Mouse (Mus musculus) frontal cortex, postnatal 25 days (tissue): ENCODE measurements around the gene Zdhhc12.

ENCODE experiments used
- DNase-seq, 2 experiments: peaks; one replicate each; pipeline ENCODE4 v3.0.0; 2022; ENCODE audit warnings: low spot score in 2 of 2

Gene Zdhhc12

DNA sequence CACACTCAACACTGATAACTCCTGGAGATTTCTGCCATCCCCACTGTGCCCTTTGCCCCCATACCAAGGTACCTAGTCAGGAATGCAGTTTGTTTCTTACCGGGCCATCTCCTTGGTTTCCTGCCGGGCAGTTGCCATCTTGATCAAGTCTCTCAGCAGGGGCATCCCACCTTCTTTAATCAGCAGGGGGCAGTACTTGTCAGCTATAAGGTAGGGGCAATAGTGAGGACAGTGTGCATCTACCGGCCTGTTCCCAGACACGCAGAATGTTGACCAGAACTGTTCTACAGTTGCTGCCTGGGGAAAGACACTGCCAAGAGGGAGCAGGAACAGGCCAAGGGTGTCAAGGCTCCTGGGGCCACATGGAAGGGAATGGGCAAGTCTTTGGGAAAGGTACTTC, 6.8 kb upstream of the Zdhhc12 start:
- DNase-seq, result no peak

DNA sequence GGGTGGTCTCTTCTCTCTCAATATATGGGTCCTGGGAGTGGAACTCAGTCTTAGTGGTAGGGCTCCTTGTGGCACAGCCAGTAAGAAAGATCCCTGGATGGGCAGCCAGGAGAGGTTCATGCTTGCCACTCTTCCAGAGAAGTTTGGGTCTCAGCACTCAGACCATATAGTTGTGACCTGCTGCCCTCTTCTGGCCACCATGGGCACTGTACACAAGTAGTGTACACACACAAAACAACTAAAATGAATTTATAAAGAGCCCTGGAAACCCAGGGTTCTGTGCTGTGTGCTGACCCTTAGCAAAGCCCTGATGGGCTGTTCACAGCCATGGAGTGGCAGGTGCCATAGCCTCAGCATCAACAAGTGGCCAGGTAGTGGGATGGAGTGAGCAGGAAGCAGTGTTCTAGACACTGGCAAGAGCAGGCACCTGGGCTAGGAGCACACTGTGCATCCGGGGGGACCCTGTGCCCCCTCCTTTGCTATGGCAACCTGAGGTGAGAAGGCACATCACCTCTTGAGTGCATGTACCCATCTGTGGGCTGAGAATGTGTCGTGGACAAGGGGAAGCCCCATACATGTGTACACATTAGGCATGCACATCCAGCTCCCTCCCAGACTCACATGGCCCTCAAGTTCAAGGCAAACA, 2.6 kb upstream of the Zdhhc12 start:
- DNase-seq, result no peak

DNA sequence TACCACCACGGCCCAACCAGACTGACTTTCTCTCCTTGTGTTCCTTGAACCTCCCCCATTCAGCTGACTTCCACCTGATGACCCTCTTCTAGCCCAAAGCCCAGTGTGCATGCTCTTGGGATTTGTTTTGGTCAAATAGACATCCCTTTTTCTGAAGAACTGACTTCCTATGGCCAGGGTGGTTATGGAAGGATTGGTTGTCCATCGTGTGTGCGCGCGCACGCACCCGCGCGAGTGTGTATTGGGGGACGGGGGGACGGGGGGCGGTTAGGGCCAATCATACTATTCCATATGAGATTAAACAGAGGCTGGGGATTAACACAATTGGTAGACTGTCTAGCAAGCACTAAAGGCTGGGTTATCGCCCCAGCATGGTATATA, 750 bp upstream of the Zdhhc12 start:
- DNase-seq, result no peak

DNA sequence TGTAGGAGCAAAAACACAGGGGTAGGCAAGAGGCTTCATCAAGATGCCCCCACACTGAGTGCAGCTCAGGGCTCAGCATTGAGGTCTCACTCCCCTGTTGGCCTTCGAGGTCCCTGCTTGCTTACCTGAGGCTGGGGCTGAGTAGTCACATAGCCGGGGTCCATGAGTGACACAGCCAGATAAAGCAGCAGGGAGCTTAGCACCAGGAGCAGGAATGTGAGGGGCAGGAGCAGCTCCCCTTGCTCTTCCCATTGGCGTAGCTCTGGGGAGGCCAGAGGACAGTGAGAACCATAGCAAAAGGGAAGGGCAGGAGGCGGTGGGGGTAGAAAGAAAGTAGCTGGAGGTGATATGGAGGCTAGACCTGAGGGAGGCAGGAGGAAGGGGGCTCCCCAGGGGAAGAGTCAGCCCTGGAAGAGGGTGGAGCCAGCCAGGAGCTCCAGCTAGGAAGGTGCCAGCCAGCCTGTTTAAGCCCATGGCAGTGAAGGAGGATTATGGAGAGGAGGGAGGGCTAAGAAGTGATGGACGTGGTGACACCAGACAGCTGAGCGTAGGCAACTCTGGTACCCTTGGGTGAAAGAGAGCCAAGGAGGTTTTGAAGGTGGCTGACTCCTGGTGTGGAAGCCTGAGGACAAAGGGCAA, 1.0 kb downstream of the Zdhhc12 start:
- DNase-seq, result no peak

DNA sequence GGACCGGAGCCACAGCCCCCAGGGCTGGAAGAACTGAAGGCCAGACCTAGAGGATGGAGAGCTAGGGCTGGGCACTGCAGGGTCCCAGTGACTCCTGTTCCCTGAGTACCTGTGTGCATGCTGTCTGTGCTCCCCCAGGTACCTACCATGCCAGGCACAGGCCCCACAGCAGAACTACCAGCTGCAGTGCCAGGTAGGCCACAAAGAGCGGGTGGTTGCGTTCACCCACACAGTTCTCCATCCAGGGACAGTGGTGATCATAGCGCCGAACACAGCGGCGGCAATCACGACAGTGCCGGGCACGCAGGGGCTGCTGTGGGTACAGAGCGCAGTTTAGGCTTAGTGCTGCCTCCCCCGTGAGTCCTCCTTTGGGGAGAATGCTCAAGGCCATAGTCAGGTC, 1.9 kb downstream of the Zdhhc12 start:
- no peak for DNase-seq

DNA sequence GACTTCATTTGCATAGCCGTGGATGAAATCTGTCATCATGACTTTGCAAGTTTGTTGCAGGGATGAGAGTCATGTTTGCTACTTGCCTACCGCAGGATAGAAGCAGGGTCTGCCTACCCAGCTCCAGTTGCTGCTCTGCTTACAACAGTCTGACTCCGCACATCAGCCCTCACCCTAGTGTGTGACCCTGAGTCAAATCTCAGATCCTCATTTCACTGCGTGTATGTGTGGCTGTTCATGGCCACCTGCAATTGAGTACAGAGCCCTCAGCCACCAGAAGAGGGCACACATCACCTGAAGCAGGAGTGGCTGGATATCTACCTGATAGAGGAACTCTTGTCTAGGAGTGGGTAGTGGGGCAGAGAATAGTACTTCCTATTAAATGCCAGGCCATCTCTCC, 6.1 kb downstream of the Zdhhc12 start:
- DNase-seq, result no peak

DNA sequence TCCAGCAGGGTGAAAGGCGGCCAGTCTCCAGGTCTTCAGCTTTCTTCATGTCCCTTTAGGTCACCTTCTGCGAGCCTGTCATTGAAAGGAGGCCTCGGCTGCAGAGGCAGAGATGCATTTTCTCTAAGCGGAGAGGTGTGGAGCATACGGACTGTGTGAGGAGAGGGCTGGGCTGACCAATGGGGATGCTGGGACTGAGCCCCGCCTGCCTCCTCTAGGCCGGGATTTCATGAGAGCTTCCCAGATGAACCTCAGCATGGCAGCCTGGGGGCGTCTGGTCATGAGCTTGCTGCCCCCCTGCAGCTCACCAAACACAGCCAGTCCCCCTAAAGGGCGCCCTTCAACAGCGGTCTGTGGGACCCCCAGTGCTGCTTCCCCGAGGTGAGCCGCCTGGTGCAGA, 8.8 kb downstream of the Zdhhc12 start:
- DNase-seq, result no peak

DNA sequence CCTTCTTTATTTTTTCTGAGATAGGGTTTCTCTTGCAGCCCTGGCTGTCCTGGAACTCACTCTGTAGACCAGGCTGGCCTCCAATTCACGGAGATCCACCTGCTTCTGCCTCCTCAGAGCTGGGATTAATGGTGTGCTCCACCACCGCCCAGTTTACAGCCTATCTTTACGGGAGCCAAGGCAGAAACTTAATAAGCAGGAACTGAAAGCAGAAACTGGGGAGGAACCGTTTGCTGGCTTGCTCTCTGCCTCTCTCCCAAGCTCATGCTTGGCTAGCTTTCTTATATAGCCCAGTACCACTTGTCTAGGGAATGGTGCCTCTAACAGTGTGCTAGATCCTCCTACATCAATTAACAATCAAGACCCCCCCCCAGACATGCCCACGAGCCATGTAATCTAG, 9.3 kb downstream of the Zdhhc12 start:
- no peak for DNase-seq

DNA sequence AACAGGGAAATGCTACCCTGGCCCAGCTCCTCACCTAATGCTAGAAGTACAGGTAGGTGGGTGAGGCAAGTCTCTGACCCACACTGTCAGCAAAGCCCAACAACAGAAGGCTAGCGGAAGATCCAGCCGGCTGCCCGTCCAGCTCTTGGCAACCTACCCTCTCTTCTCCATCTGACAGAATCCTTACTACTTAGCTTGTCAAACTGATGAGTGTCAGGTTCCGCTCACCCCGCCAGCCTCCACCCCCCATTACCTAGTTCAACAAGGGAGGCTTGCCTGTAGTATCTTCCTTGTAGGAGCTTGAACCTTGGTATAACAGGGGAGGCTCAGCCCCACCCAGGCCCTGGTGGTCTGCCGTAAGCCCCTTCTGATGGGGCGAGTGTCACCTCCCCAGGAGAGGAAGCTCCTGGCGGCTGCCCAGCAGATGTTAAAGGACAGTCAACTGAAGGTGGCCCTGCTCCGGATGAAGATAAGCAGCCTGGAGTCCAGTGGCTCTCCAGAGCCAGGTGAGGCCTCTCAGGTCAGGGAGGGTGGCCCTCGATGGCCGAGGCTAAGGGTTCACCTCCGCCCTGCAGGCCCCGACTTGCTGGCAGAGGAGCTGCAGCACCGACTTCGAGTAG, 13.2 kb downstream of the Zdhhc12 start:
- no peak for DNase-seq

DNA sequence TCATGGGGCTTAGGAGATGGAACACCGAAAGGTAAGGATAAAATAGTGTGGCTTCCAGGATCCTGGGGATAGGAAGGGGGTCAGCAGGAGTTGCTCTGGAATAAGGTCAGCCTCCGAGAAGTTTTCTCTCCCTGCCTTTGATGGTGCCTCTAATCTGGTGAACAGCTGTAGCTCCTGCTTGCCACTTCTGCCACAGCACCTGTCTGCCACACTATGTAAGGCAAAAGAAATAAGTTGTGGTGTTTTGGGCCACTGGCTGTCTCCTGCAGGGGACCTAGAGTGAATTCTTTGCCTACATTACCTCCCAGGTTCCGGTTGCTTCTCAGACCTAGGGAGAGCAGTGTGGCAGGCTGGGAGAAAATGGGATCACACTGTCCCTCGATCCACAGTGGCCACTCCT, 14.7 kb downstream of the Zdhhc12 start:
- DNase-seq, result no peak

DNA sequence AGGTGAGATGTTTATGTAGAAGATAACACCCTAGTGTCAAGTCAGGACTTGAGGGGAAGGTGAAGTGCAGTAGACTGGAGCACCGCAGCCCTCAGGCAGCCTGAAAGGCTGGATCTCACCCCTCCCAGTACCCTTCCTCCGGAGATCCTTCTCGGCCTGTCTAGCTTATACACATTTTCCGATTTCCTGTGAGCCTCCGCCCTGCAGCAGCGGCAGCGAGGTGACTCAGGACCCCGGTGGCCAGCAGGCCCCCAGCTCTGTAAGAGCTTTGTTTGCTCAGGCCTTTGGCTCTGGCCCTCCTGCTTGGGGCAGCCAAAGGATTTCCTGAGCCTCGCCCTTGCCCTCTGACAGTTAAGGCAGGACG, 15.1 kb downstream of the Zdhhc12 start:
- DNase-seq, result no peak

DNA sequence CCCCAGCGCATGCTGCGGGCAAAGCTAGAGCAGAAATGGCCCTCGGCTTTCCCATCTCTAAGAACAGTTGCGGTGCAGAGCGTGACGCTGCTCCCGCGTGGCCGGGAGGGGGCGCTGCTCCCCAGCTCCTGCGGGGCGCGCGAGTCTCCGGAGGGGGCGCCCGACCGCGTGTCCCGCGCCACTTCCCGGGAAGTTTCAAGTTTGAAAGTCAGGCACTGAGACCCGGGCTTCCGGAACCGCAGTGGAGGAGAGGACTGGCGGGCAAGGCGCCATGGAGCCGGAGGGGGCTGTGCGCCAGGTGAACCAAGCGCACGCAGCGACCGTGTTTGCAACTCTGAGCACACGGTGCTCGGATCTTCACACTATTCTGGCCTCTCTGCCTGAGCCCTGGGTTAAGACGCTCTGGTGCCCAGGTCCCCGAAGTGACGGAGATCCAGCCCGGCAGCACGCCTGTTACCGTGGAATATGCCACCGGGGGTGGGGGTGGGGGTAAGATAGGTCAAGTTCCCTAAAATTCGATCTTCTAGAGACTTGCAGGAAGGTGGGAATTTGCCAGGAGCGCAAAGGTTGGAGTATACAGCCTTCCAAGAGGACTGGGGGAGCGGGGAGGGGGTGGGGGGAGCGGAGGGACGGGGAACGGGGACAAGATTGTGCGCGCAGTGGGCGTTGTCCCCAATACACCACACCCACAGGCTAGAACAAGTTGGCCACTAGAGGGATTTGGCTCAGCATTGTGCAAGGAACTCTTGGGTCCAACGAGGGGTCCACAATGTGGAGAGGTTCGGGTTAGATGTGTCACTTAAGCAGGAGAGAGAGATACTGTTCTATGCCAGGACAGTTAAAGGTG, 15.7 kb downstream of the Zdhhc12 start, which contains the start of gene Pkn3:
TSS of gene Pkn3 (plus strand) at position 183 of the 847 bp plus-strand sequence.
- DNase-seq, result peak; percentile 51 to 62

DNA sequence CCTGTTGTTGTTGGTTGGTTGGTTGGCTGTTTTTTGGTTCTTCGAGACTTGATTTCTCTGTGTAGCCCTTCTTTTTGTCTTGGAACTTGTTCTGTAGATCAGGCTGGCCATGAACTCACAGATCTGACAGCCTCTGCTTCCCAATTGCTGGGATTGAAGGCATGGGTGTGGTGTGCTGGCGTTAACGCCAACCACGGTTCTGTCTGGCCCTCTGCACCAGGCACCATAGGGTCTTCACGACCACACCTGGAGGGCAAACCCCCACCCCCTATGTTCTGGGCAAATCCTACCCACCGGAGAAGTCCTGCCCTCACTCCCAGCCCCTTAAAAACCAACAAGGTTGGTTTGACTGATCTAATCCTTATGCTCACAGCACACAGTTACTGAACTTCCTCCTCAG, 16.5 kb downstream of the Zdhhc12 start:
- no peak for DNase-seq

DNA sequence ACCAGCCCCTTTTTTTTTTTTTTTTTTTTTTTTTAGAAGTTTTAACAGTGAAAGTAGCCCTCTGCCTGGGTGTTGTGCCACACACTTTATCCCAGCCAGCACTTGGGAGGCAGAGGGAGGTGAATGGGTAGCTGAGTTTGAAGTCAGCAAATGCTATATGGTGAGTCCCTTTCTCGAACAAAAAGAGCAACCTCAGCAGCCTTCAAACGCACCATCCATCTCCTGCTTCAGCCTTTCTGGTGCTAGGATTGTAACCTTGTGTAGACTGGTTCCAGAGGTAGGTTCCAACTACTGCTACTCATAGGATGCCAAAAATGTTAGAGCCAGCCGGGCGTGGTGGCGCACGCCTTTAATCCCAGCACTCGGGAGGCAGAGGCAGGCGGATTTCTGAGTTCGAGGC, 17.0 kb downstream of the Zdhhc12 start:
- no peak for DNase-seq

DNA sequence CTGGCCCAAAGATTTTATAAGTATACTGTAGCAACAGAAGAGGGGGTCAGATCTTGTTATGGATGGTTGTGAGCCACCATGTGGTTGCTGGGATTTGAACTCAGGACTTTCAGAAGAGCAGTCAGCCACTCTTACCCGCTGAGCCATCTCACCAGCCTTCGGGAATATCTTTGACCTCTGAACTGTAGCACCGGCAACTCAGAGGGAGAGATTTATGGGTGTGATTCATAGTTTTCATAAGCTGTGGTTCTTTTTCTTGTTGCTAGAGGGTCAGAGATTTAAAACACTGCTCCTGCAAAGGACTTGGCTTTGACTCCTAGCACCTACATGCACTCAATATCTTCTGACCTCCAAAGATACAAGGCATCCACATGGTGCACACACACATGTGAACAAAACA, 17.8 kb downstream of the Zdhhc12 start:
- no peak for DNase-seq

DNA sequence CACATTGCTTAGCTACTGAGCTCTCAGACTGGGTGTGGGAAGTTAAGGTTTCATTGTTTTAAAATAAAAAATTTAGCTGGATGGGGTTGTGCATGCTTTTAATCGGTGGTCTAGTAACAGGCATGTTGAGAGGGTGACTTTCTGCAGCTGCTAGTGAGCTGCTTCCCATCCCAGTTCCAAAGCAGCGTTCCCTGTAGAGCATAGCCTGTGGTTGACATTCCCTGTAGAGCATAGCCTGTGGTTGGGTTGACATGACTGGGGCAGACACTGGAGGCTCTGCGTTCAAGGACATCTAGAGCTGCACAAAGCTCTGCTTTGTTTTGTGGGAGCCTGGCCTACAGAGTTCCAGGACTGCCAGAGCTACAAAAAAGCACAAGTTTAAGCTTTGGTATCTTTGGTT, 20.2 kb downstream of the Zdhhc12 start:
- DNase-seq, result no peak

DNA sequence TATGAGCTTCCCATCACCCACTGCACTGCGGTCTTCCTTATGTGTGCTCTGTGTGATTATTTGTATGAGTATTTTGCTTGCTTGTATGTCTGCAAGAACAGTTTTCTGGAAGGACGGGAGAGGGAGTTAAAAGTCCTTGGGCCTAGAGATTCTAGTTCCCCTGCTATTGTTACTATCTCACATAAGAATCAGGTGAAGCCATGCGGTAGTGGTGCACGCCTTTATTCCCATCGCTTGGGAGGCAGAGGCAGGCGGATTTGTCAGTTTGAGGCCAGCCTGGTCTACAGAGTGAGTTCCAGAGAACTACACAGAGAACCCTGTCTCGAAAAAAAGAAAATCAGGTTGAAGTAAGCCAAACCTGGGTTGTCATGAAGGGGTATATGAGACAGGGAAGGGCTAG, 20.6 kb downstream of the Zdhhc12 start:
- DNase-seq, result no peak

DNA sequence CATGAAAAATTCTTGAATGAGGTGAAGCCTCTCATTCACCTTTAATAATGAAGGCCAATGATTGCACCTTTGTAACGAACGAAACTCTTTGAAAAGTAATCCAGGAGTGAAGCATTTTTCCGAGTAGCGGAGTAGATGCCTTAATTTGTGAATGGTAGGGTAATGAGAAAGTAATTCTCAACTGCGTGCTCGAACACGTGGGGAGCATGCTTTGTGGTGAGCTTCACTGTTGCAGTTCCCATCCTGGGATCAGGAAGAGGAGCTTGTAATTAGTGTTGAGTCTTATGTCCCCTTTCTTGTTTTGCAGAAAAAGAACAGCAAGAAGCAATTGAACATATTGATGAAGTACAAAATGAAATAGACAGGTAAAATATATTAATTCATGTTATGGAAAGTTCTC, 25.5 kb downstream of the Zdhhc12 start:
- no peak for DNase-seq

DNA sequence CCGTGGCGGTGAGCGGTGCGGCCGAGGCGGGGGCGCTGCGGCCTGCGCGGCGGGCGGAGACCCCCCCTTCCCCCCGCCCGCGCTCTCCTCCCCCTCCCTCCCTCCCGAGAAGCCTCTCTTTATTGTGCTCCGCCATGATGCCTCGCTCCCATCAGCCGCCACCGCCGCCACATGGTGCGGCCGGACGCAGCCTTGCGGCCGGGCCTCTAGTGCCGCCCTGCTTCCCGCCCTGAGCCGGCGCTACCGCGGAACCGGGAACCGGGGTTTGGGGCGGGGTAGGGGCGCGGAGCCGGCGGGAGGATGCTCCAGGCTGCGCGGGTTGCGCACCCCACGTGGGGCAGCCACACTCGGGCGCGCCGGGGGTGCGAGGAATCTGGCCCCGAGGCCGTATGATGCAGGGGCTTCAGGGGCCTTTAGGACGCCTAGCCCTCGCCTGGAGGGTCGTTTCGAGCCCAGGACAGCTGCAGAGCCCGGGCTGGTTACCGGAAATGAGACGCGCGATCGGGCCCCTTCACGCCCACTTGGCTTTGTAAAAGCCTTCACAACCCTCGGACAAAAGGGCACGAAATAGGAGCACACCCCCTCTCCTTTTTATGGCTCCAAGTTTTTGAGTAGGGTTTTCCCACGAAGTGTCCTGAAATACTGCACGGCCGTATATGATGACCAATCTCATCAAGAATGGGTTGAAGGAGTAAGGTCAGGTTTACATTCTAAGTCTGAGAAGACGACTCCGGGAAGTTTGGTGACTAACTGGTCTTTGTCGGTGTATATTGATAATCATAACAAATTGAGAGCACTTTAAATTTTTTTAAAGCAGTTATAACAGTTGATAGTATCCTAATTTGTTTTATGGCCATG, 26.2 kb downstream of the Zdhhc12 start:
- no peak for DNase-seq

DNA sequence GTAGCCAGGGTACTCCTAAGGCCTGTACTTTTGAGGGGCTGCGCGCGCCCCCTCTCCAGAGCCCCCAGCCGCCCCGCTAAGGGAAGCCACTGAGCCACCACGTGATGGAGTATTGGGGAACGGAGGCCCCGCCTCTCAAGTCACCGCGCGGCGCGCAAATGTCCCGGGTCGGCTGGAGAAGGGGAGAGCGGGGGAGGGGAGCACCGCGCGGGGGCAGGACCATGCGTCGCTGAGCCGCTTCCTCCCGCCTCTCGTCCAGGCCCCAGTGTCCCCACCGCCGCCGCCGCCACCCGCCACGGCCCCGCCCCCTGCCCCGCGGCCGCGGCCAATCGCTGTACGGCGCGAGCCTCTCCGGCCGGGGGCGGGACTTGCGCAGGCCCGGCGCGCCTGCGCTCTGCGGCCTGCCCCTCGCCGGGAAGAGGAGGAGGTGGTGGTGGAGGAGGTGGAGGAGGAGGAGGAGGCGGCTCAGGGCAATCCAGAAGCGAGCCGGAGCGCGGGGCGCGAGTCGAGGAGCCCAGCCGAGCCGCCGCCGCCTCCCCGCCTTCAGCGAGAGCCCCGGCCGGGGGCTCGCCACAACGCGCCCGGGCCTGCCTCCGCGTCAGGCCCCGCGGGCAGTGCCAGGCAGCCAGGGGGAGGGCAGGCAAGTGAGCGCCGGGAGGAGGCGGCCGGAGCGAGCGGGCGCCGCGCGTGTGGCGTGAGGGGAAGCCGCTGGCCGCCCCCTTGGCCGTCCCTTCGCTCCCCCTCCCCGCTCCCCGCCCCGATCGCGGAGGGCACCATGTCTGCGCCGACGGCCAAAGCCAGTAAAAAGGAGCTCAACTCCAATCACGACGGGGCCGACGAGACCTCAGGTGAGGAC, 27.2 kb downstream of the Zdhhc12 start:
- DNase-seq, result peak; percentile 76 to 80

DNA sequence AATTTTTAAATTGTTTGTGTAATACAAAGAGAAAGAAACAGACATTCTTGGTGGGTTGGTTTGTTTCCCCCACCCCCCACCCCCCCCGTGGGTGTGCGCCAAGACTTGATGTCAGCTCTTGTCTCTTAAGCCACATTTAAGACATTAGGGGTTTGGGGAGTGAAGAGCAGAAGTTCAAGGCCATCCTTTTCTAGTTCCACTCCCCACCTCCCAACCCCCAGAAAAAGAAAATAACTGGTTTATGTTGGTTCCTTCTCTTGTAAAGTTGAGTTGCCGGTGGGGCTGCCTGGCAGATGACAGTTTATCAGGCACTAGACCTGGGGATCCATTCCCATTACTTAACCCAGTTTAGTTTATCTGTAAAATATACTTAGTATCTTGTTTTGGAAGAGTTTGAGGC, 29.1 kb downstream of the Zdhhc12 start:
- DNase-seq, result no peak
